In the genomic region with DNA sequence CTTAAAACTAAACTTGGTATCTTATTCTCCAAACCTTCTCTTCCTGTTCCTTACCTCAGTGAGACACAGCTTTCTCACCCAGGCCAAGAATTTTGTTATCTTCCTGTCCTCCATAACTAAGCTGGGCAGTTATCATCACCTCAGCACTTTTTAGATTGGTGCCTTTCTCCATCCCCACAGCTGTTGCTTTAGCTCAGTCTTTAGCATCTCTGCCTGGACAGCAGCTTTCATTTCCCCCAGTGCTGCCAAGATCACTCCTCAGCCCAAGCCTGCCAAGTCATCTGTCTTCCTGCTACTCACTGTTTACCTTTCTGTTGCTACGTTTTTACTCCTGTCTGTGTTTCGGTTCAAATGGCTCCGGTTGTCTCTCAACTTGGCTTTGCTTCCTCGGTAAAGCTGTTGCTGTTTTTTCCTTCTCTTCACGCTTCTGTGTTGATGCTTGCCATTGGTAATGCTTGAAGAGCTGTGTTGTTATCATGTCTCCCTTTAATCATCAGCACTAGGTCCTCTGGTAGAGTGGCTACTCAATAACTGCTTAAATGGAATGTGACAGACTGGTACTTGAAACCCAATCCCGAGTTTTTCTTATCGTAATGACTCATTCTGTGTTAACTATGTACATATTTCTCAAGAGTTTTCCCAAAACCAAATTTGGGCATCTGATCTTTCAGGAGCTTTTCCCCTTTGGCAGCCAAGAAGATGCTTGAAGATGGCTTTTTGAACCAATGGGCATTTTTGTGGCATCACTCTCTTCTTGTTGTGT, we compare ENCODE assay signal across 1 mouse cellular context.
TF ChIP-seq lines count a peak whose summit lies in the region.

No protein-coding gene starts in this region.

TF ChIP-seq in MEL, 35 proteins besides CTCF, POLR2A, EP300 and RAD21 (continued from another document):
- TF ChIP-seq JUND (IDR thresholded peaks at IDR 0.05; ENCODE audit: low read depth, low read length) (no peak), CHD2 (IDR thresholded peaks at IDR 0.05; ENCODE audit: low read length) (no peak), SIN3A (IDR thresholded peaks at IDR 0.05; ENCODE audit: low read length) (peak; percentile 32; the same call in 1 of the 2 replicates), ZNF384 (IDR thresholded peaks at IDR 0.05; ENCODE audit: low read depth, low read length) (no peak), ETS1 (IDR thresholded peaks at IDR 0.05; ENCODE audit: low read depth, low read length) (peak; percentile 70), RCOR1 (IDR thresholded peaks at IDR 0.05; ENCODE audit: low read depth, low read length) (0 out of 2 replicates have a peak, but pooled peaks have one; percentile 45), MAX (IDR thresholded peaks at IDR 0.05; ENCODE audit: low read length) (no peak), GATA1 (IDR thresholded peaks at IDR 0.05; ENCODE audit: low read depth, low read length) (peak; percentile 61; the same call in 1 of the 2 replicates), MAFK (IDR thresholded peaks at IDR 0.05; ENCODE audit: borderline replicate concordance, low read depth, low read length) (peak; percentile 68; the same call in 1 of the 2 replicates)
